Mouse (Mus musculus) Patski (cell line): ENCODE results near the gene Mylk3. TPM values are rescaled to one million over a fixed set of nuclear protein-coding genes. Genes with fewer than 3 reads are reported as not detected.

Source experiments
- ATAC-seq: fragments of 100-300 bp; one replicate; pipeline ENCODE4 v1.8.0; 2021
- CTCF ChIA-PET: fragments of 350-600 bp; sonication (Branson Sonifier 250); formaldehyde crosslinking; loops from one replicate; lab custom pipeline; 2022; ENCODE audit warnings: inconsistent platforms; lab: Charles Lee
- POLR2A ChIA-PET: fragments of 350-600 bp; sonication (Branson Sonifier 250); formaldehyde crosslinking; loops from one replicate; lab custom pipeline; 2022; ENCODE audit warnings: antibody characterized with exemption, inconsistent platforms; lab: Charles Lee
- DNase-seq: peaks from one replicate; pipeline ENCODE4 v3.0.0-alpha.2; 2011; ENCODE audit warnings: low read depth, low spot score
- H3K27me3 ChIP-seq: fragments of 371-371 bp; one replicate; pipeline ENCODE4 v1.5.1; 2021
- CTCF ChIP-seq: fragments of 100-300 bp; IDR thresholded peaks from one replicate; pipeline ENCODE4 v1.5.1; 2021
- in situ Hi-C: fragments of 300-500 bp; cut with MboI; formaldehyde crosslinking; loops from 3 replicates; pipeline ENCODE4 v1.11.1; 2018; ENCODE audit warnings: low pct_unique_long_range_greater_than_20kb, mixed read lengths
- polyA plus RNA-seq: library from polyadenylated mRNA; unstranded; gene quantifications from one replicate; pipeline ENCODE4 v1.2.3, GENCODE M21; 2021

Gene Mylk3
- polyA plus RNA-seq, 1 experiment from 2014 or later: not detected

- DNase-seq (no peak), ATAC-seq (no peak)
- ChIA-PET CTCF (interaction anchor here (1.1 to 1.8 kb wide), 5 partner anchors 11 to 68 kb away, joined by 3 to 4 read pairs (median 3); no protein-coding TSS in a partner anchor), POLR2A (no interaction called here)
- no peak for TF ChIP-seq CTCF
- in situ Hi-C loops: no loop called here
- H3K27me3 ChIP-seq: no peaks in the 10 kb centered on the region
Observed at GRCm38 (mm10) chr8:85327036-85327435, 59.1 kb downstream of the Mylk3 start.

DNA sequence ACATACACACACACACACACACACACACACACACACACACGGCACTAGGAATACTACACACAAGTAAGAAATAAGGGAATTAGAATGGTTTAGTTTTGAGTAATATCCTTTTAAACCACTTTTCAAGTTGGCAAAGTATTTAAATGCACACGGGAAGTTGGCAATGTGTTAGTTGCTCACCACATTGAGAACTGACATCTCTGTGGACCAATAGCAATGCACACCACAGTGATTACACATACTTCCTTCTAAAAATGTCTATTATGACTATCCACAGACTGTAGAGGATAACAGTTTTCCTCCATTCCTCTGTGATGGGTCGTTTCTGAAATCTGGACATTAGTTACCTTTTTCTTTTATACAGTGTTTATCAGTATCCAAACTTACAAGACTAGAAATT lies 63.1 kb downstream of the Mylk3 start:
- H3K27me3 ChIP-seq: no peaks in the 10 kb centered on the region
- DNase-seq (no peak), ATAC-seq (no peak)
- POLR2A ChIA-PET: no interaction called here
- no peak for TF ChIP-seq CTCF
- CTCF ChIA-PET: interaction anchor here (1.5 kb wide), 1 partner anchor 12 kb away, joined by 3 read pairs; no protein-coding TSS in a partner anchor
- in situ Hi-C loops: no loop called here

- ChIA-PET CTCF (interaction anchor here (1.5 kb wide), 1 partner anchor 11 kb away, joined by 3 read pairs; no protein-coding TSS in a partner anchor), POLR2A (no interaction called here)
- no peak for TF ChIP-seq CTCF
- H3K27me3 ChIP-seq: no peaks in the 10 kb centered on the region
- in situ Hi-C loops: no loop called here
- ATAC-seq (no peak), DNase-seq (no peak)
Observed at GRCm38 (mm10) chr8:85321981-85322380, 64.2 kb downstream of the Mylk3 start.

GRCm38 (mm10) chr8:85318534-85318933 lies 67.6 kb downstream of the Mylk3 start:
- CTCF ChIA-PET: interaction anchor here (0.9 to 1.4 kb wide), 2 partner anchors 17 to 89 kb away, joined by 4 to 5 read pairs; no protein-coding TSS in a partner anchor
- no peak for TF ChIP-seq CTCF
- POLR2A ChIA-PET: no interaction called here
- ATAC-seq (no peak), DNase-seq (no peak)
- in situ Hi-C loops: no loop called here
- H3K27me3 ChIP-seq: no peaks in the 10 kb centered on the region

DNA sequence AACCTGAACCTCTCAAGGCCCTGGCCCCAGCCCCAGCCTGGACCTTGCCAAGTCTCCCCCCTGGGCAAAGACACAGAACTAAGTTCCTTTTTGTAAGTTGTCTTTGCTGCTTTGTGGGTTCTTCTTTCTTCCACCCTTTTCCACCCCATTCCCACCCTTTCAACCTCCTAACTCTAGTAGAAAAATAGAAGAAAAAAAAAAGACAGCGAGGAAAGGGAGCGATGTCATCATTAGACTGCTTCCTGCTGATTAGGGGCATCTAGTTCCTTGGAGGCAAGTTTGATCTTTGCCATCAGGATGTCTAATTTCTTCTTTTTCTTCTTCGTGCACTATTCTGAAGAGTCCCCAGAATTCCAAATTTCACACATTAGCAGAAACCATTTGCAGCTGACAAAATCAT lies 73.1 kb downstream of the Mylk3 start:
- in situ Hi-C loops: no loop called here
- POLR2A ChIA-PET: no interaction called here
- H3K27me3 ChIP-seq: no peaks in the 10 kb centered on the region
- DNase-seq (no peak), ATAC-seq (no peak)
- CTCF ChIA-PET: interaction anchor here (1.0 to 3.9 kb wide), 2 partner anchors 14 to 84 kb away, joined by 3 to 26 read pairs; no protein-coding TSS in a partner anchor
- TF ChIP-seq CTCF: no peak

DNA sequence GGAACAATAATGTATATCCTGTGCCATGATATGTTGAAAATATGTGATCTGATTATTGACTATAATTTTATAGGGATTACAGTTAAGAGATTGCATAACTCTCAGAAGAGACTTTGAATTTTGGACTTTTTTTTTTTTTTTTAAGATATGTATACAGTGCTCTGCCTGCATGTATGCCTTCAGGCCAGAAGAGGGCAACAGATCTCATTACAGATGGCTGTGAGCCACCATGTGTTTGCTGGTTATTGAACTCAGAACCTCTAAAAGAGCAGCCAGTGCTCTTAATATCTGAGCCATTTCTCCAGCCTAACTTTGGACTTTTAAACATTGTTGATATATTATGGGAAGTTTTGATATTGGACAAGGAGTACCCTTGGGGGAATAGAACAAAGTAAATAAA lies 74.4 kb downstream of the Mylk3 start:
- in situ Hi-C loops: no loop called here
- peak; percentile 83 for TF ChIP-seq CTCF
- ChIA-PET POLR2A (interaction anchor here (0.6 kb wide), 1 partner anchor 94 kb away, joined by 3 read pairs; no protein-coding TSS in a partner anchor), CTCF (interaction anchor here (0.9 to 3.9 kb wide), 4 partner anchors 11 to 140 kb away, joined by 3 to 26 read pairs (median 4); no protein-coding TSS in a partner anchor)
- no peaks in the 10 kb centered on the region for H3K27me3 ChIP-seq
- ATAC-seq (no peak), DNase-seq (no peak)

- no peaks in the 10 kb centered on the region for H3K27me3 ChIP-seq
Observed at GRCm38 (mm10) chr8:85308564-85308963, 77.6 kb downstream of the Mylk3 start.

DNA sequence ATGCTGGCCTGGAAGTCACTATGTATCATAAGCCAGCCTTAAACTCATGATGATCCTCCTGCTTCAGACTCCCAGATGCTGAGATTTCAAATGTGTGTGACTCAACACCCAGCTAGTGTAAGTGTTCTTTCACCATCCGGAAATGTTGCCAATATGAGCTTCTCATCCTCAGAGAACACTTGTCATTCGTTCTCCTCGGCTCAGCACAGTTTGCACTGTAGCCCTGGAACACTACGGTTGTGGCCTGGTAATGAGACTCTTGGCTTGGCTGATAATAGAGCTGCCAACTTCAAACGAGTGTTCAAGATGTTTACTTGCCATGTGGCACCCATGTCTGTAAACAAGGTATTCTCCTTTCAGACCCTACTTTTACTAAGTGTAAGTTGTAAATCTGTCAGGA lies 82.6 kb downstream of the Mylk3 start:
- no peak for DNase-seq
- H3K27me3 ChIP-seq: no peaks in the 10 kb centered on the region
- in situ Hi-C loops: no loop called here
- no peak for TF ChIP-seq CTCF
- POLR2A ChIA-PET: no interaction called here
- CTCF ChIA-PET: interaction anchor here (1.1 to 1.4 kb wide), 2 partner anchors 9 to 104 kb away, joined by 3 to 4 read pairs; no protein-coding TSS in a partner anchor
- ATAC-seq: no peak

More at GRCm38 (mm10) chr8:85308564-85308963, 77.6 kb downstream of the Mylk3 start:
- CTCF ChIA-PET: interaction anchor here (1.0 kb wide), 1 partner anchor 89 kb away, joined by 3 read pairs; no protein-coding TSS in a partner anchor
- in situ Hi-C loops: loop anchor here (5.0 kb wide), 1 partner anchor 89 kb away; no protein-coding TSS in a partner anchor
- no peak for TF ChIP-seq CTCF
- DNase-seq (no peak), ATAC-seq (no peak)
- POLR2A ChIA-PET: interaction anchor here (0.7 kb wide), 1 partner anchor 83 kb away, joined by 4 read pairs; no protein-coding TSS in a partner anchor

GRCm38 (mm10) chr8:85302931-85303330 lies 83.2 kb downstream of the Mylk3 start:
- DNase-seq (no peak), ATAC-seq (no peak)
- TF ChIP-seq CTCF: no peak
- no peaks in the 10 kb centered on the region for H3K27me3 ChIP-seq
- in situ Hi-C loops: no loop called here
- CTCF ChIA-PET: interaction anchor here (1.1 to 1.4 kb wide), 3 partner anchors 9 to 105 kb away, joined by 3 to 4 read pairs (median 3); no protein-coding TSS in a partner anchor
- POLR2A ChIA-PET: no interaction called here

DNA sequence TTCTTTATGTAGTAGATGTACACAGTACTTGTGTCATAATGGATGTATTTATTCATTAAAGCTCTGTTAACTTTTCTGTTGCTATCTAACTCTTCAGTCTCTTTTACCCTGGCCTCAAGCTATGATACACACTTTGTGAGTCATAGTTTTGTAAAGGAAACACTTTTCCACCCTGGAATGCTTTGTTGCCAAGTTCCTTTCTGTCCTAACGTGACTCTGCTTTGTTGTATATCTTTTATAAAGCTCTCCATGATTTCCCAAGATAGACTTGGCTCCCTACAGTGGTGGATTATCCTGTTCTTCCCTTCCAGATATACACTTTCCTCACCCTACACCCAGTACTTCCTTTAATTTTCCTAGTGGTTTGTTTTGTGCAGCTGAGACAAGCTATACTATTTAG lies 84.2 kb downstream of the Mylk3 start:
- ChIA-PET POLR2A (no interaction called here), CTCF (interaction anchor here (1.3 kb wide), 1 partner anchor 95 kb away, joined by 3 read pairs; no protein-coding TSS in a partner anchor)
- ATAC-seq (no peak), DNase-seq (no peak)
- in situ Hi-C loops: no loop called here
- TF ChIP-seq CTCF: no peak
- no peaks in the 10 kb centered on the region for H3K27me3 ChIP-seq
